Mouse (Mus musculus): ENCODE data around the gene Ndufb7. TPM values are rescaled to one million over a fixed set of nuclear protein-coding genes. Genes with fewer than 3 reads are reported as not detected.

Gene Ndufb7
- total and polyA plus RNA-seq, 2 experiments from 2014 or later: 155 to 392 TPM

- WGBS: 3% methylated on average over 51 of the region's 51 CpGs
- Histone ChIP-seq H3K4me3 (ENCODE audit: low read depth, low read length) (peak overlapping the region; percentile 83), H3K27me3 (ENCODE audit: insufficient read depth, low read length) (no peaks in the 10 kb centered on the region), H3K4me2 (ENCODE audit: low read depth) (peak overlapping the region; percentile 63), H3K4me1 (ENCODE audit: insufficient read depth) (peaks cover 7% of the 10 kb centered on the region), H3K9me3 (ENCODE audit: low read length) (no peaks in the 10 kb centered on the region), H3K27ac (ENCODE audit: low read depth, low read length) (peak overlapping the region; percentile 97), H3K36me3 (ENCODE audit: insufficient read depth) (peaks cover 37% of the 10 kb centered on the region), H3K9ac (peak overlapping the region; percentile 68)
- no peak for DNase-seq
- peak; percentile 80 for ATAC-seq
- peak; percentile 24; the same call in 1 of the 2 replicates for TF ChIP-seq CTCF (IDR thresholded peaks at IDR 0.05; ENCODE audit: low read depth)
These were observed 41.9 kb downstream of the Ndufb7 start for GRCm38 (mm10) chr8:83608398-83608829.

GRCm38 (mm10) chr8:83609086-83609485 lies 42.6 kb downstream of the Ndufb7 start:
- 29% methylated on average over 9 of the region's 9 CpGs for WGBS
- H3K4me2 ChIP-seq (ENCODE audit: low read depth): peak overlapping the region; percentile 63
- no peak for ATAC-seq
- TF ChIP-seq CTCF (IDR thresholded peaks at IDR 0.05; ENCODE audit: low read depth): no peak
- H3K27ac ChIP-seq (ENCODE audit: low read depth, low read length): no peak overlapping the region
- H3K27me3 ChIP-seq (ENCODE audit: insufficient read depth, low read length): no peaks in the 10 kb centered on the region
- peaks cover 7% of the 10 kb centered on the region for H3K4me1 ChIP-seq (ENCODE audit: insufficient read depth)
- no peak for DNase-seq
- H3K4me3 ChIP-seq (ENCODE audit: low read depth, low read length): peak overlapping the region; percentile 83
- no peaks in the 10 kb centered on the region for H3K9me3 ChIP-seq (ENCODE audit: low read length)
- H3K9ac ChIP-seq: peak overlapping the region; percentile 68
- peaks cover 42% of the 10 kb centered on the region for H3K36me3 ChIP-seq (ENCODE audit: insufficient read depth)

- Histone ChIP-seq H3K9ac (peak overlapping the region; percentile 68), H3K36me3 (ENCODE audit: insufficient read depth) (peaks cover 46% of the 10 kb centered on the region), H3K4me2 (ENCODE audit: low read depth) (peak overlapping the region; percentile 63), H3K9me3 (ENCODE audit: low read length) (no peaks in the 10 kb centered on the region), H3K27ac (ENCODE audit: low read depth, low read length) (no peak overlapping the region), H3K4me3 (ENCODE audit: low read depth, low read length) (peak overlapping the region; percentile 83), H3K4me1 (ENCODE audit: insufficient read depth) (peaks cover 7% of the 10 kb centered on the region), H3K27me3 (ENCODE audit: insufficient read depth, low read length) (no peaks in the 10 kb centered on the region)
- ATAC-seq: no peak
- DNase-seq: no peak
- TF ChIP-seq CTCF (IDR thresholded peaks at IDR 0.05; ENCODE audit: low read depth): no peak
- WGBS: 94% methylated on average over 10 of the region's 10 CpGs
These were observed 43.2 kb downstream of the Ndufb7 start for GRCm38 (mm10) chr8:83609547-83610180.

GRCm38 (mm10) chr8:83611921-83612320 lies 45.5 kb downstream of the Ndufb7 start:
- Histone ChIP-seq H3K27ac (ENCODE audit: low read depth, low read length) (no peak overlapping the region), H3K27me3 (ENCODE audit: insufficient read depth, low read length) (no peaks in the 10 kb centered on the region), H3K36me3 (ENCODE audit: insufficient read depth) (peaks cover 46% of the 10 kb centered on the region), H3K4me1 (ENCODE audit: insufficient read depth) (peaks cover 7% of the 10 kb centered on the region), H3K9me3 (ENCODE audit: low read length) (no peaks in the 10 kb centered on the region), H3K4me2 (ENCODE audit: low read depth) (no peak overlapping the region), H3K9ac (no peak overlapping the region), H3K4me3 (ENCODE audit: low read depth, low read length) (no peak overlapping the region)
- DNase-seq (no peak), ATAC-seq (no peak)
- no peak for TF ChIP-seq CTCF (IDR thresholded peaks at IDR 0.05; ENCODE audit: low read depth)
- 95% methylated on average over 4 of the region's 4 CpGs for WGBS

- 96% methylated on average over 4 of the region's 4 CpGs for WGBS
- Histone ChIP-seq H3K4me3 (ENCODE audit: low read depth, low read length) (no peak overlapping the region), H3K4me1 (ENCODE audit: insufficient read depth) (peaks cover 7% of the 10 kb centered on the region), H3K36me3 (ENCODE audit: insufficient read depth) (peaks cover 46% of the 10 kb centered on the region), H3K9ac (no peak overlapping the region), H3K27ac (ENCODE audit: low read depth, low read length) (no peak overlapping the region), H3K9me3 (ENCODE audit: low read length) (no peaks in the 10 kb centered on the region), H3K4me2 (ENCODE audit: low read depth) (no peak overlapping the region), H3K27me3 (ENCODE audit: insufficient read depth, low read length) (no peaks in the 10 kb centered on the region)
- TF ChIP-seq CTCF (IDR thresholded peaks at IDR 0.05; ENCODE audit: low read depth): no peak
- ATAC-seq: no peak
- no peak for DNase-seq
These were observed 47.2 kb downstream of the Ndufb7 start for GRCm38 (mm10) chr8:83613695-83614094.

- no peak for ATAC-seq
- no peak for TF ChIP-seq CTCF (IDR thresholded peaks at IDR 0.05; ENCODE audit: low read depth)
- no peaks in the 10 kb centered on the region for H3K9me3 ChIP-seq (ENCODE audit: low read length)
- peaks cover 26% of the 10 kb centered on the region for H3K36me3 ChIP-seq (ENCODE audit: insufficient read depth)
- H3K9ac ChIP-seq: no peak overlapping the region
- no peak for DNase-seq
- H3K27me3 ChIP-seq (ENCODE audit: insufficient read depth, low read length): no peaks in the 10 kb centered on the region
- H3K27ac ChIP-seq (ENCODE audit: low read depth, low read length): no peak overlapping the region
- H3K4me1 ChIP-seq (ENCODE audit: insufficient read depth): no peaks in the 10 kb centered on the region
- no peak overlapping the region for H3K4me2 ChIP-seq (ENCODE audit: low read depth)
- H3K4me3 ChIP-seq (ENCODE audit: low read depth, low read length): no peak overlapping the region
These were observed 50.2 kb downstream of the Ndufb7 start for GRCm38 (mm10) chr8:83616625-83617024.

GRCm38 (mm10) chr8:83617111-83617510 lies 50.6 kb downstream of the Ndufb7 start:
- no peak for TF ChIP-seq CTCF (IDR thresholded peaks at IDR 0.05; ENCODE audit: low read depth)
- H3K27me3 ChIP-seq (ENCODE audit: insufficient read depth, low read length): no peaks in the 10 kb centered on the region
- H3K4me2 ChIP-seq (ENCODE audit: low read depth): no peak overlapping the region
- no peak overlapping the region for H3K9ac ChIP-seq
- H3K36me3 ChIP-seq (ENCODE audit: insufficient read depth): peaks cover 21% of the 10 kb centered on the region
- H3K9me3 ChIP-seq (ENCODE audit: low read length): no peaks in the 10 kb centered on the region
- H3K4me3 ChIP-seq (ENCODE audit: low read depth, low read length): no peak overlapping the region
- no peak overlapping the region for H3K27ac ChIP-seq (ENCODE audit: low read depth, low read length)
- no peaks in the 10 kb centered on the region for H3K4me1 ChIP-seq (ENCODE audit: insufficient read depth)
- DNase-seq (no peak), ATAC-seq (no peak)
- 91% methylated on average over 2 of the region's 2 CpGs for WGBS

Data from forebrain, postnatal 0 days (tissue).